Mouse (Mus musculus): ENCODE results near the gene Sertad1.

The Sertad1 gene

DNA sequence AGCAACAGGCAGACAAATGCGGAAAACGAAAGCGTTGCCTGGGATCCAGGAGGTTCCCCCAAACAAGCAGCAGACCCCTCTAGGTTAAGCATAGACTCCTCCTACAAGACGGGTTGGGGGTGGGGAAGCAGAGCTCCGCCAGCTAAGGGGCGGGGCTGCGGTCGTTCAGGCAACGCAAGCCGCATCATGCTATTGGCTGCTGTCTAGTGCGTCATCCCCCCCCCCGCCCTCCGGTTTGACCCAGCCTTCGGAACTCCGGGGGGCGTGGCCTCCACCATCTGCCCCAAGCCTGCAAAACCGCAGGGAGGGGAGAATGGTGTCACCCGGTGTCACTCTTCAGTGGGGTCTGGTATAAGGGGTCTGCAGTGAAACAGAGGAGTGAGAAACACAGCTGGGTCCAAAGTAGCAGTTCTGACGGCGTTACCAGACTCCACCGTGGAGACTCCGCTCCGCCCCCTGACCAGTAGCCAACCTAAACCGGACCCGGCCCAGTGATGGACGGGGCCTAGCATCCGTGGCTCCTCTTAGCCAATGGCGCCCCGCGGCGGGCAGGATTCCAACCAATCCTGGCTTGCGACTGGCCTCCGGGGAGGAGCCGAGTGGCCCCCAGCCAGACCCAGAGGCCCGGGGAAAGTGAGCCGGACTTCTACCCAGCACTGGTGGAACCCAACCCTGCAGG lies 13.4 kb upstream of the Sertad1 start, which contains the start of gene Sertad3:
Sertad3 (plus strand) TSS at position 613 of the 679 bp plus-strand sequence.
- DNase-seq (ENCODE audit: inconsistent age in 2 of 2, low spot score in 1 of 2): peak; percentile 100

DNA sequence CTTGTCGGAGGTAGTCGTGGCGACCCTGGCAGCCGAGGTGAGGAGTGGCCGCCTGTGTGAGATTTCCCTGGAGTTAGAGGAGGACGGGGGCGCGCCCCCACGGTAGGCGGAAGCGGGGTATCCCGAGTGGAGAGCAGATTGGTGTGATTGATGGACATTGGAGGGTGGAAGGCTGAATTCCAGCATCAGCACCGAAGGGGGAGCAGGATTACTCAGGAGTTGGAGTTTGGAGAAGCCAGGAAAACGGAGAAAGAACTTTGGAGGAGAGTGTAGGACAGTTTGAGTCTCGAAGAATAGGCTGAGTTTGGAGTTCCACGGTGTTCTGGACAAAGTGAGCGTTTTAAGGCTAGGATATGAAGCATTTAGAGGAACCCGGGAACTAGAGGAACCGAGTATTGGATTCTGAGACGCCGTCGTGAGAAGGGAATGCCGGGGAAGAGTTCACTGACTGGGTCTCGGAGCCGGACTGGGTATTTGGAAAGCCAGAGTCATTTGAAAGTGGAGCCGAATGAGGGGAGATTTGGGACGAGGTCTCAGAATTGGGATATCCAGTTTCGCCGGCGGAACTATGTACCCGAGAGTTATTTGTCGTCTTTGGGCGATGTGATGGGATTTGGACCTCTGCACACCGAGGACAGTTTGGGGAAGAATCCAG lies 12.7 kb upstream of the Sertad1 start:
- no peak for DNase-seq (ENCODE audit: inconsistent age in 2 of 2, low spot score in 1 of 2)

GRCm38 (mm10) chr7:27474490-27474954 lies 12.2 kb upstream of the Sertad1 start:
- DNase-seq (ENCODE audit: inconsistent age in 2 of 2, low spot score in 1 of 2): peak; percentile 99

DNA sequence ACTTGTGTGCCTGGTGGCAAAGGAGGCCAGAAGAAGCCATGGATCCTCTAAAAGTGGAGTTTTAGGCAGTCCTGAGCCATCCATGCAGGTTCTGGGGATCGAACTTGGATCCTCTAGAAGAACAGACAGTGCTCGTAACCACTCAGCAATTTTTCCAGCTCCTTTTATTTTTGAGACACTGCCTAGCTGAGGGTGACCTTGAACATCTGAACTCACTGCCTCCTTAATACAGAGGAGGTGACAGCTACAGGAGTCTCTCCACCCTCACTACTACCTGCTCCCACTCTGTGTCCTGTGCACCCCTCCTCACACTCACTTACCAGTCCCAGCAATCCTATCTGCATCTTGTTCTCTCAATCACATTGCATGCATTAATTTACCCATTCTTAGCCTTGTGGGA lies 11.1 kb upstream of the Sertad1 start:
- peak in 1 of 2 experiments; percentile 69 for DNase-seq (ENCODE audit: inconsistent age in 2 of 2, low spot score in 1 of 2)

DNA sequence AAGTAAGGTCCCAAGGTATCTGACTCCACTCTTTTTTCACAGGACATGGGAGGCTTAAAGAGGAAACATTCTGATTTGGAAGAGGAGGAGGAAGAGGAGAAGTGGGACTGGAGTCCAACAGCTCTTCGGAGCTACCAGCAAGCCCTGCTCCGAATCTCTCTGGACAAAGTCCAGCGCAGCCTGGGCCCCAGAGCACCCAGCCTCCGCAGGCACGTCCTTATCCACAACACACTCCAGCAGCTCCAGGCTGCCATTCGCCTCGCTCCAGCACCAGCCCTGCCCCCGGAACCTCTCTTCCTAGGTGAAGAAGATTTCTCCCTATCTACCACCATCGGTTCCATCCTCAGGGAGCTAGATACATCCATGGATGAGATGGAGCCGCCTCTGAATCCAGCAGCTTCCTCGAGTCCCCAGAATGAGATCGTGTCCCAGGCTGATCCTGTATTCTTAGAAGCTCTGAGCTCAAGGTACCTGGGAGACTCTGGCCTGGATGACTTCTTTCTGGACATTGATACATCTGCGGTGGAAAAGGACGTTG lies 10.5 kb upstream of the Sertad1 start:
- peak in 1 of 2 experiments; percentile 55 for DNase-seq (ENCODE audit: inconsistent age in 2 of 2, low spot score in 1 of 2)

- no peak for DNase-seq (ENCODE audit: inconsistent age in 2 of 2, low spot score in 1 of 2)
Measured at GRCm38 (mm10) chr7:27478561-27478960, 8.1 kb upstream of the Sertad1 start.

DNA sequence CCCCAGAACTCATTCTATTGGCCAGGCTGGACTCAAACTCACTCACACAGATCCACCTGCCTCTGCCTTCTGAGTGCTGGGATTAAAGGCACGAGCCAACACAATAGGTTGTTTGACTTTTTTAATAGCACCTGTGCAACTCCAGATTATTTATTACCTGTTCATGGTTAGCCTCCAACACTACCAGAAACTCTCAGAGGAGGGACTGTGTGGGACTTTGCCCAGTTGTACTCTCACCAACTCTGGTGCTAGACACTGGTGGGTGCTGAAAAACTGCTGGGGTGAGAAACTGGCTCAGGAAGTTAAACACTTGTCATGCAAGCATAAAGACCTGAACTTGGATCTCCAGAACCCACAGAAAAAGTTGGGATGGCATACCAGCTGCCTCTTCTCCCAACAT lies 7.0 kb upstream of the Sertad1 start:
- DNase-seq (ENCODE audit: inconsistent age in 2 of 2, low spot score in 1 of 2): no peak

DNA sequence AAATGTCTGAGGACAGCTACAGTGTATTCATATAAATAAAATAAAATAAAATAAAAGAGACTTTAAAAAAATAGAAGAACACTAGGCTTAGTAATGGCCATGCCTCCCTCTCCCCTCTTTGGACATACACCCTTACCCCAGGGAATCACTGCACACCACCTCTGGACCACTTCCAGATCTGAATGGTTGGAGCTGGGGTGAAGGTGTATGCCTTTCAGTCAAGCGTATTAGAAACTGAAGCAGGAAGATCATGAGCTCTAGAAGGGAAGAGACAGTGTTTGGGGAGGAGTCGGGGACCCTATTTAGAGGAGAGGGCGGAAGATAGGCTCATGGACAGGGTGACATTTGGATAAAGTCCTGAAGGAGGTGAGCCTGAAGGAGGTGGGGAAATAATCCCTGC lies 6.2 kb upstream of the Sertad1 start:
- DNase-seq (ENCODE audit: inconsistent age in 2 of 2, low spot score in 1 of 2): no peak

DNA sequence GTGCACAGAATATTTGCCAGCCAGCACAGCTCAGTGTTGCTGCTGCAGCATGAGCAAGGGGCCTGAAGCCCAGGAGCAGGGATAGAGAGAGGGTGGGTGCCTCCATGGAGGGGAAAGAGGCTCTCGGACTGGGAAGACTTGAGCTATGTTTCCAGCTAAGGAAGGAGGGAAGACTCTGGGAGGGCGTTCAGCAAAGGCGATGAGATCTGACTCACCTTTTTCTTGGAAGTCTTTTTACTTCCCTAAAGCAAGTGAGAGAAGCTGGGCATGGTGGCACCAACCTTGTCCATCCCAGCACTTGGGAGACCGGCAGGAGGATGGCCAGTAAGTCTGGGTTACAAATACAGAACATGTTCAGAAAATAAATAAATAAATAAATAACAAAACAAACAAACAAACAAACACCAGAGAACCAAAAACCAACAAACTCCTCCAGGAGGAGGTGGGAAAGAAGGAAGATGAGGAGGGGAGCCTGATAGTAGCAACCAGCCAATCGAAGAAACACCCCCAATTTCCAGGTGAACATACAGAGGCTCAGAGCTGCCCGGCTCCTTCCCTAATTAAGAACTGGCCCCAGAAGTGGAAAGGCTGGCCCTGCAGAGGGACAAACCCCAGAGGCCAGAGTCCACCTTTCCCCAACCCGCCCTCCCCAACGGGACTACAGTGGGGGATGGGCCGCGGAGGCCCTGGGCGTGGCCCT lies 5.6 kb upstream of the Sertad1 start:
- peak in 1 of 2 experiments; percentile 81 for DNase-seq (ENCODE audit: inconsistent age in 2 of 2, low spot score in 1 of 2)

DNA sequence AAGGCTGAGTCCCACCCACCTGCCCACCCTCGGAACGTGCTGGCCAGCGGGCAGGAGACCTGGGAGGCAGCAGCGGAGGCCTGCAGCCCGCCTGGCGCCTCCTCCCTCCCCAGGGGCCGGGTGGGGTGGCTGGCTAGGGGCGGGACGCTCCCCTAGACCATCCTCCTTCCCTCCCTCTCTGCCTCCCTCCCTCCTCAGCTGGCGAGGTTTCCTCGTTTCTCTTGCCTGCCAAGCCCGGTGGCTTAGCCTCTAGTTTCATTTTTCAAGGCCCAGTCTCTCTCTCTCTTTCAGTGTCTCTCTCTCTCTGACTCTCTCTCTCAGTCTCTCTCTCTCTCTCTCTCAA lies 5.1 kb upstream of the Sertad1 start:
- DNase-seq (ENCODE audit: inconsistent age in 2 of 2, low spot score in 1 of 2): peak; percentile 96 to 98

DNA sequence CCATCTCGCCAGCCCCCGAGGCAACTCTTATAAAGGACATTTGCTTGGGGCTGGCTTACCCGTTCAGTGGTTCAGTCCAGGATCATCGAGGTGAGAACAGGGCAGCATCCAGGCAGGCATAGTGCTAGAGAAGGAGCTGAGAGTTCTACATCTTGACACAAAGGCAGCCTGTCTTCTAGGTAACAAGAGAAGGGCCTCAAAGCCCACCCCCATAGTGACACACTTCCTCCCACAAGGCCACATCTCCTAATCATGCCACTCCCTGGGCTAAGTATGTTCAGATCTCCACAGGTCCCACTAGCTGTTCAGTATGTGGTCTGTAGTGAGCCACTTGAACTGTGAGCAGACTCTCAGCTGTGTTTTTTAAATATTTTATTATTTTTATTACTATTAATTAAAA lies 2.9 kb upstream of the Sertad1 start:
- DNase-seq (ENCODE audit: inconsistent age in 2 of 2, low spot score in 1 of 2): peak in 1 of 2 experiments; percentile 34

- peak in 1 of 2 experiments; percentile 65 for DNase-seq (ENCODE audit: inconsistent age in 2 of 2, low spot score in 1 of 2)
Measured at GRCm38 (mm10) chr7:27486102-27486769, 474 bp upstream of the Sertad1 start.

DNA sequence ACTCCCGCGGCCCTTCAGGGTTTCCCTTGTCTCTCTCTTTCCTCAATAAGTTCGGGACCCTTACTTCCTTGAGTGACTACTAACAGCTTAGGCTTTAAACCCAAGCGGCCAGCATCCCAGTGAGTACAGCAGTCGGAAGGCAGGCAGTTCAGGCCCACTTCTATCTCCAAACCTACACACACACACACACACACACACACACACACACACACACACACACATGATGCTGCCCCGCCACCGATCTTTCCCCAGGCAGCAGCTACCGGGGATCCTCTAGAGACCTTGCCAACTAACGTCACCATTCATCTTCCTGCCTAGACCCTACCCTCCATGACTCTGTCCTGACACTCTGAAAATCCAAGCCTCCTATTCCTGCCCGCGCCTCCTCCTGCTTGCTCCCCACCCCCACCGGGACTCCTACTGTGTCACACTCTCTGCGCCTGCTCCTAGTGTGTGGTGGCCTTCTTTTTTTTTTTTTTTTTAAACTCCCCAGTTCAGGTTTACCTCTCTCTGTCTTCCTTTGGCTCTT lies 1.1 kb downstream of the Sertad1 start:
- DNase-seq (ENCODE audit: inconsistent age in 2 of 2, low spot score in 1 of 2): peak; percentile 86 to 92

GRCm38 (mm10) chr7:27489270-27489869 lies 2.7 kb downstream of the Sertad1 start:
- peak; percentile 53 to 72 for DNase-seq (ENCODE audit: inconsistent age in 2 of 2, low spot score in 1 of 2)

DNA sequence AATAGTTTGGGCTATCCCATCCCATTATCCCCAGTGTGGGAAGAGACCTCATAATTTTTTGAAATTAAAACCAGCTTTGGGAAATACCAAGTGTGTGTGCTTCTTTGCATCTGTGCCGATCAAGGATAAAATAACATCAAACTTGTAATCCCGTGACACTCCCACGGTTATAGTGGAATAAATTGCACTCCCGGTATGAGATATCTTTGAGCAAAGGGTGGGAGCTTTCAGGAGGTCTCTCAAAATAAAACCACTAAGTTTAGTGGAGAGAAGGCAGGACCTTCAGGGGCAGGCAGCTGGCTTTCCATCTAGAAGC lies 3.5 kb downstream of the Sertad1 start:
- DNase-seq (ENCODE audit: inconsistent age in 2 of 2, low spot score in 1 of 2): no peak

- peak; percentile 97 to 99 for DNase-seq (ENCODE audit: inconsistent age in 2 of 2, low spot score in 1 of 2)
Measured at GRCm38 (mm10) chr7:27490543-27491329, 4.0 kb downstream of the Sertad1 start.

- peak in 1 of 2 experiments; percentile 63 for DNase-seq (ENCODE audit: inconsistent age in 2 of 2, low spot score in 1 of 2)
Measured at GRCm38 (mm10) chr7:27491856-27492255, 5.1 kb downstream of the Sertad1 start.

- DNase-seq (ENCODE audit: inconsistent age in 2 of 2, low spot score in 1 of 2): no peak
Measured at GRCm38 (mm10) chr7:27493022-27493421, 6.3 kb downstream of the Sertad1 start.

DNA sequence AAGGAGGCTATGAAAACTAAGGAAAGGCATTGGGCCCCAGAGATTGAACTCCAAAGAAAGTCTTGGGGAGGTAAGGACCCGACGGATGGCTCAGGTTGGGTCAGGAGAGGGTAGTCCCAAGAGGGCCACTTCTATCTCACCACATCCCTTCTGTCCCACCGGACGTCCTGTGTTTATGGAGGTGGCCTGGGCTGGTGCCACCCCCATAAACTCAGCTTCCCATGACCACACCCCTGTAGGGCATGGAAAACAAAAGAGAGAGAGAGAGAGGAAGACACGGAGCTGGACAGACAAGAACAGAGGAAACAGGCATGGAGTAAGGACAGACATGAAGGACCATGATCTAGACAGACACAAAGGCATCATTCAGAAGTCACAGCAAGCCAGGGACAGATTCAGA lies 6.7 kb downstream of the Sertad1 start:
- no peak for DNase-seq (ENCODE audit: inconsistent age in 2 of 2, low spot score in 1 of 2)

Measured in adrenal gland, adult (tissue).